Mouse (Mus musculus): ENCODE measurements around the gene Aff4. TPM values are rescaled to one million over a fixed set of nuclear protein-coding genes. Genes with fewer than 3 reads are reported as not detected.

Gene Aff4
- total RNA-seq, 2 experiments from 2014 or later: 77.9 to 80.8 TPM

- peak; percentile 37 for DNase-seq
- intact Hi-C loops (cut with DNase I): no loop called here
Measured at GRCm38 (mm10) chr11:53456474-53457371, 106.1 kb downstream of the Aff4 start, which contains the start of the genes Gm10447 and Shroom1. TSS of gene Gm10447 (minus strand) at chr11:53457110. TSS of gene Shroom1 (plus strand) at chr11:53457205.

GRCm38 (mm10) chr11:53457372-53457954 lies 106.8 kb downstream of the Aff4 start:
- no peak for DNase-seq
- intact Hi-C loops (cut with DNase I): no loop called here

GRCm38 (mm10) chr11:53458996-53459395 lies 108.4 kb downstream of the Aff4 start:
- DNase-seq: no peak
- intact Hi-C loops (cut with DNase I): no loop called here

GRCm38 (mm10) chr11:53460192-53460591 lies 109.6 kb downstream of the Aff4 start:
- intact Hi-C loops (cut with DNase I): loop anchor here (10.0 kb wide), 1 partner anchor 275 kb away; no protein-coding TSS in a partner anchor

GRCm38 (mm10) chr11:53461727-53462126 lies 111.1 kb downstream of the Aff4 start:
- intact Hi-C loops (cut with DNase I): loop anchor here (10.0 kb wide), 1 partner anchor 273 kb away; no protein-coding TSS in a partner anchor
- no peak for DNase-seq

More at GRCm38 (mm10) chr11:53460192-53460591, 109.6 kb downstream of the Aff4 start:
- no peak for DNase-seq

- intact Hi-C loops (cut with DNase I): loop anchor here (10.0 kb wide), 1 partner anchor 271 kb away; no protein-coding TSS in a partner anchor
- no peak for DNase-seq
Measured at GRCm38 (mm10) chr11:53463551-53464424, 113.2 kb downstream of the Aff4 start.

GRCm38 (mm10) chr11:53466231-53466971 lies 115.8 kb downstream of the Aff4 start:
- peak; percentile 73 to 77 for DNase-seq

GRCm38 (mm10) chr11:53469294-53469967 lies 118.8 kb downstream of the Aff4 start:
- intact Hi-C loops (cut with DNase I): loop anchor here (10.0 kb wide), 1 partner anchor 265 kb away; no protein-coding TSS in a partner anchor
- DNase-seq: no peak

More at GRCm38 (mm10) chr11:53466231-53466971, 115.8 kb downstream of the Aff4 start:
- intact Hi-C loops (cut with DNase I): loop anchor here (10.0 kb wide), 1 partner anchor 268 kb away; no protein-coding TSS in a partner anchor

- intact Hi-C loops (cut with DNase I): loop anchor here (2.0 to 10.0 kb wide), 4 partner anchors 52 to 265 kb away; partner anchors contain the start of gene Kif3a
- peak; percentile 85 to 88 for DNase-seq
Measured at GRCm38 (mm10) chr11:53469968-53470695, 119.5 kb downstream of the Aff4 start, which contains the start of gene Gm9837. TSS of gene Gm9837 (minus strand) at chr11:53470479.

Small RNA genes within 50 kb of the gene (microRNA-seq; reads per million reads assigned to microRNA genes)
- 0 to 0.74 reads per million in 2 experiments for gene Mir6920

Other genes with a start within 250 kb of the Aff4 start
- gene Hspa4, start 50.4 kb upstream of the Aff4 start, total RNA-seq (2021): 10 to 100 TPM; 82.0 to 82.4 TPM
- gene Zcchc10, start 26.2 kb upstream of the Aff4 start, total RNA-seq (2021): 1 to 10 TPM; 5.5 to 6.2 TPM
- gene Leap2, start 72.3 kb downstream of the Aff4 start, total RNA-seq (2021): not detected
- gene Uqcrq, start 80.0 kb downstream of the Aff4 start, total RNA-seq (2021): 1,000 to 10,000 TPM; 1,256 to 1,362 TPM
- under 1 TPM in 1 of 2 experiments, not detected in 1; 0.17 TPM for gene Gdf9, start 80.2 kb downstream of the Aff4 start, total RNA-seq (2021)
- not detected for gene Gm10447, start 106.3 kb downstream of the Aff4 start, total RNA-seq (2021)
- gene Shroom1, start 106.4 kb downstream of the Aff4 start, total RNA-seq (2021): under 1 TPM; 0.38 to 0.59 TPM
- not detected for gene Gm9837, start 119.6 kb downstream of the Aff4 start, total RNA-seq (2021)
- not detected for gene Gm9945, start 129.3 kb downstream of the Aff4 start, total RNA-seq (2021)
- under 1 TPM; 0.08 to 0.12 TPM for gene Sowaha, start 129.4 kb downstream of the Aff4 start, total RNA-seq (2021)
- gene Sept8, start 168.4 kb downstream of the Aff4 start, total RNA-seq (2021): 10 to 100 TPM; 11.7 to 15.5 TPM
- 1 to 10 TPM; 3.2 to 4.9 TPM for gene Kif3a, start 216.5 kb downstream of the Aff4 start, total RNA-seq (2021)